Mouse (Mus musculus): ENCODE measurements around the gene Smarcc1. TPM values are rescaled to one million over a fixed set of nuclear protein-coding genes. Genes with fewer than 3 reads are reported as not detected.

The Smarcc1 gene
- polyA plus RNA-seq, 2 experiments: 13.5 to 31.4 TPM

DNA sequence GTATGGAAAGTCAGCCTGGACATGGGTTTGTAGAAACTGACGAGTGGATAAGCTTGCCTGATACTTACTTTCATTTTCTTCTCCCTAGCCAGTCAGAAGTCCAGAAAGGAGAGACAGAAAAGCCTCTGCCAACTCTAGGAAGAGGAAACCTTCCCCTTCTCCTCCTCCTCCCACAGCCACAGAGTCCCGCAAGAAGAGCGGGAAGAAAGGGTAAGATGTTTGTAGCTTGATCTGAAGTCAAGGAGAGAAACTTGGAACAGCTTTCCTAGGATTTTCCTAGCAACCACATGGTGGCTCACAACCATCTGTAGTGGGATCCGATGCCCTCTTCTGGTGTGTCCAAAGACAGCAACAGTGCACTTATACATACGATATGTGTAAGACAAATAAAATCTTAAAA is 53.4 kb downstream of the Smarcc1 start:
- no peak overlapping the region for H3K4me3 ChIP-seq (ENCODE audit: insufficient read depth in 1 of 2, low read depth in 2 of 2, low read length in 2 of 2)
- WGBS (ENCODE audit: insufficient replicate concordance): 81% methylated on average over 5 of the region's 5 CpGs
- H3K36me3 ChIP-seq (replicated peaks; ENCODE audit: control insufficient read depth, insufficient read depth, low read depth): peaks cover 30% of the 10 kb centered on the region
- H3K4me1 ChIP-seq (replicated peaks; ENCODE audit: control insufficient read depth in 2 of 2, insufficient read depth in 2 of 2, low read length in 1 of 2): no peaks in the 10 kb centered on the region
- no peaks in the 10 kb centered on the region for H3K9me3 ChIP-seq (ENCODE audit: control insufficient read depth, low read length)
- H3K4me2 ChIP-seq (ENCODE audit: low read depth): no peak overlapping the region
- no peaks in the 10 kb centered on the region for H3K27me3 ChIP-seq (ENCODE audit: control insufficient read depth, insufficient read depth, low read length)
- DNase-seq (ENCODE audit: low read depth in 3 of 3, low spot score in 3 of 3) (no peak), ATAC-seq (ENCODE audit: insufficient read depth) (no peak)
- no peak for TF ChIP-seq EP300 (IDR thresholded peaks at IDR 0.05; ENCODE audit: low read depth)
- TF ChIP-seq CTCF (IDR thresholded peaks at IDR 0.05; ENCODE audit: low read depth): no peak
- H3K9ac ChIP-seq (replicated peaks): no peak overlapping the region
- H3K27ac ChIP-seq: no peak overlapping the region

DNA sequence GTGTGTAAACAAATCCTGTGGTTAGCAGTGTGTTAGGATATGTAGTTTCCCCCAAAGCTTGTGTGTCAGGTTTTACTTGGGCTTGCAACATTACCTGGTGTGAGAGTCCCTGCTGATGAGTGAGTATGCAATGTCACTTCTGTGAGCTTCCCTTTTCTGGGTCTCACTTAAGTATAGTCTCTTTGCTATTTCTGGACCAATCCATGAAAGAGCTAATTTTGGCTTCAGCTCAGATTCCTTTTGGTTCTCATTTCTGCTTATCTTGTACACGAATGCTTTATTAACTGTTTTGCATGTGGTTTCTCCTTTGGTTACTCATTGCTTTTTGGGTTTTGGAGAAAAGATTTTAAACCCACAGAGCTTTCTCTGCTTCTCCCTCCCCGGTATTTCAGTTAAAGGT is 82.4 kb downstream of the Smarcc1 start:
- WGBS (ENCODE audit: insufficient replicate concordance): 57% methylated on average over 2 of the region's 2 CpGs

GRCm38 (mm10) chr9:110205526-110206404 is 88.3 kb downstream of the Smarcc1 start:
- no peak overlapping the region for H3K27ac ChIP-seq
- no peak overlapping the region for H3K9ac ChIP-seq (replicated peaks)
- H3K9me3 ChIP-seq (ENCODE audit: control insufficient read depth, low read length): no peaks in the 10 kb centered on the region
- ATAC-seq (ENCODE audit: insufficient read depth) (no peak), DNase-seq (ENCODE audit: low read depth in 3 of 3, low spot score in 3 of 3) (no peak)
- no peaks in the 10 kb centered on the region for H3K27me3 ChIP-seq (ENCODE audit: control insufficient read depth, insufficient read depth, low read length)
- no peak overlapping the region for H3K4me2 ChIP-seq (ENCODE audit: low read depth)
- H3K4me1 ChIP-seq (replicated peaks; ENCODE audit: control insufficient read depth in 2 of 2, insufficient read depth in 2 of 2, low read length in 1 of 2): no peaks in the 10 kb centered on the region; a peak in 1 of 4 replicates
- H3K4me3 ChIP-seq (ENCODE audit: insufficient read depth in 1 of 2, low read depth in 2 of 2, low read length in 2 of 2): no peak overlapping the region
- H3K36me3 ChIP-seq (replicated peaks; ENCODE audit: control insufficient read depth, insufficient read depth, low read depth): peaks cover 40% of the 10 kb centered on the region
- TF ChIP-seq EP300 (IDR thresholded peaks at IDR 0.05; ENCODE audit: low read depth) (no peak), CTCF (IDR thresholded peaks at IDR 0.05; ENCODE audit: low read depth) (no peak)
- 78% methylated on average over 15 of the region's 15 CpGs for WGBS (ENCODE audit: insufficient replicate concordance)

More for the DNA sequence above, 82.4 kb downstream of the Smarcc1 start:
- Histone ChIP-seq H3K9me3 (ENCODE audit: control insufficient read depth, low read length) (no peaks in the 10 kb centered on the region), H3K4me2 (ENCODE audit: low read depth) (no peak overlapping the region), H3K4me1 (replicated peaks; ENCODE audit: control insufficient read depth in 2 of 2, insufficient read depth in 2 of 2, low read length in 1 of 2) (no peaks in the 10 kb centered on the region), H3K9ac (replicated peaks) (no peak overlapping the region), H3K36me3 (replicated peaks; ENCODE audit: control insufficient read depth, insufficient read depth, low read depth) (peaks cover 40% of the 10 kb centered on the region), H3K27me3 (ENCODE audit: control insufficient read depth, insufficient read depth, low read length) (no peaks in the 10 kb centered on the region), H3K4me3 (ENCODE audit: insufficient read depth in 1 of 2, low read depth in 2 of 2, low read length in 2 of 2) (no peak overlapping the region), H3K27ac (no peak overlapping the region)
- no peak for DNase-seq (ENCODE audit: low read depth in 3 of 3, low spot score in 3 of 3)
- ATAC-seq (ENCODE audit: insufficient read depth): no peak
- no peak for TF ChIP-seq EP300 (IDR thresholded peaks at IDR 0.05; ENCODE audit: low read depth)
- no peak for TF ChIP-seq CTCF (IDR thresholded peaks at IDR 0.05; ENCODE audit: low read depth)

DNA sequence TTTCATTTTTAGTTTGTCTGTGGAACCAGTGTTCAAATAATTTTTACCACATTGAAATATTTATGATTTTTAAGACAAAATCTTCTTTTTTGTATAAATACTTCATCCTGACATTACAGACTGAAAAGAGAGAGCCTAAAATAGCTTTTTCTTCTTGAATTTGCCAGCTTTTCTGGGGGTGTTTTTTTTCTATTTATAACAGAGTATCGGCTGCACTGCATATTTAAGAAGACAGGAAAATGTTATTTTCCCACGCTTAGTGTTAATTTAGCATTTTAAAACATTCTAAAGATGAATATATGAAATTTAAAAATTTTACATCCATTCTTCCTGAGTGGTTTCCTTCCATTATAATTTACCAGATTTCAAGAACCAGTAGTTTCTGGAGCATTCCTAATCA is 88.9 kb downstream of the Smarcc1 start:
- Histone ChIP-seq H3K36me3 (replicated peaks; ENCODE audit: control insufficient read depth, insufficient read depth, low read depth) (peaks cover 37% of the 10 kb centered on the region), H3K9me3 (ENCODE audit: control insufficient read depth, low read length) (no peaks in the 10 kb centered on the region), H3K4me3 (ENCODE audit: insufficient read depth in 1 of 2, low read depth in 2 of 2, low read length in 2 of 2) (no peak overlapping the region), H3K27me3 (ENCODE audit: control insufficient read depth, insufficient read depth, low read length) (no peaks in the 10 kb centered on the region), H3K9ac (replicated peaks) (no peak overlapping the region), H3K4me1 (replicated peaks; ENCODE audit: control insufficient read depth in 2 of 2, insufficient read depth in 2 of 2, low read length in 1 of 2) (no peaks in the 10 kb centered on the region; a peak in 1 of 4 replicates), H3K4me2 (ENCODE audit: low read depth) (no peak overlapping the region), H3K27ac (no peak overlapping the region)
- WGBS (ENCODE audit: insufficient replicate concordance): 80% methylated on average over 2 of the region's 2 CpGs
- ATAC-seq (ENCODE audit: insufficient read depth) (no peak), DNase-seq (ENCODE audit: low read depth in 3 of 3, low spot score in 3 of 3) (no peak)
- TF ChIP-seq EP300 (IDR thresholded peaks at IDR 0.05; ENCODE audit: low read depth): no peak

DNA sequence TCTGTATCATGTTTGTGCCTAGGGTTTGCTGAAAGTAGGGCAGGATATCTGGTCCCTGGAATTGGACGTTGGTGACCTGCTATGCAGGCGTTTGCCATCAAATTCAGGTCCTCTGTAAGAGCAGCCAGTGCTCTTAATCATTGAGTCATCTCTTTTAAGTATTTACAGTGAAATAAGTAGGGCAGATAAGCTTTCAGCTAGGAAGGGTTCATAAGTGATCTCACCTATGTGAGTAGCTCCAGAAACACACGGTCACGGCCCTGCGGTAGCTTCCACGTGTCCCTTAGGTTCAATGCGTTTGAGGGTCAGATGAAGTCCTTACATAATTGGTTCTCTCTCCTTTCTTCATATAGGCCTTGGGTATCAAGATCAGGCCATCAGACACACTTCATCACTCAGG is 90.8 kb downstream of the Smarcc1 start:
- Histone ChIP-seq H3K4me3 (ENCODE audit: insufficient read depth in 1 of 2, low read depth in 2 of 2, low read length in 2 of 2) (no peak overlapping the region), H3K9ac (replicated peaks) (no peak overlapping the region), H3K4me2 (ENCODE audit: low read depth) (no peak overlapping the region), H3K36me3 (replicated peaks; ENCODE audit: control insufficient read depth, insufficient read depth, low read depth) (peaks cover 31% of the 10 kb centered on the region), H3K27me3 (ENCODE audit: control insufficient read depth, insufficient read depth, low read length) (no peaks in the 10 kb centered on the region), H3K9me3 (ENCODE audit: control insufficient read depth, low read length) (no peaks in the 10 kb centered on the region), H3K27ac (no peak overlapping the region), H3K4me1 (replicated peaks; ENCODE audit: control insufficient read depth in 2 of 2, insufficient read depth in 2 of 2, low read length in 1 of 2) (no peaks in the 10 kb centered on the region; a peak in 1 of 4 replicates)
- no peak for TF ChIP-seq CTCF (IDR thresholded peaks at IDR 0.05; ENCODE audit: low read depth)
- TF ChIP-seq EP300 (IDR thresholded peaks at IDR 0.05; ENCODE audit: low read depth): no peak
- ATAC-seq (ENCODE audit: insufficient read depth) (no peak), DNase-seq (ENCODE audit: low read depth in 3 of 3, low spot score in 3 of 3) (no peak)
- WGBS (ENCODE audit: insufficient replicate concordance): 72% methylated on average over 7 of the region's 7 CpGs
